Mouse (Mus musculus) frontal cortex, postnatal 25 days (tissue): ENCODE data around the gene Narfl.

Experiments
- DNase-seq, 2 experiments: peaks; one replicate each; pipeline ENCODE4 v3.0.0; 2022; ENCODE audit warnings: low spot score in 2 of 2

The Narfl gene

GRCm38 (mm10) chr17:25762591-25762990 lies 11.0 kb upstream of the Narfl start:
- DNase-seq: no peak

DNA sequence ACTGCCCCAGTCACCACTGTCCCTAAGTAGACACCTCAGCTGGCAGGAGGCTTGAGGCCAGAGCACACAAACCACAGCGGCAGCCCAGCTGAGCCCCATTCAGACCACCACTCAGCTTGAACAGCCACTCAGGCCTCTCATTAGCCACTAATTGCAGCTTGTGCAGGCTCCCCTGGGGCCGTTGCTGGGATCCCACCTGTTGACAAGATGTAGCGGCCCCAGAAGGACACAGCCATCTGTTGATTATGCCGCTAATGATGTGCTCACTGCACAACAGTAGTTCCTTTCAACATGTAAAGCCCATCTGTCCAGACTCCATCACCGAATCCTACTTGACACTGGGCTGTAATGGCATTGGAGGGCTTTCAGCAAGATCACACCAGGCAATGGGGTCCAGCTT lies 7.7 kb upstream of the Narfl start:
- no peak for DNase-seq

DNA sequence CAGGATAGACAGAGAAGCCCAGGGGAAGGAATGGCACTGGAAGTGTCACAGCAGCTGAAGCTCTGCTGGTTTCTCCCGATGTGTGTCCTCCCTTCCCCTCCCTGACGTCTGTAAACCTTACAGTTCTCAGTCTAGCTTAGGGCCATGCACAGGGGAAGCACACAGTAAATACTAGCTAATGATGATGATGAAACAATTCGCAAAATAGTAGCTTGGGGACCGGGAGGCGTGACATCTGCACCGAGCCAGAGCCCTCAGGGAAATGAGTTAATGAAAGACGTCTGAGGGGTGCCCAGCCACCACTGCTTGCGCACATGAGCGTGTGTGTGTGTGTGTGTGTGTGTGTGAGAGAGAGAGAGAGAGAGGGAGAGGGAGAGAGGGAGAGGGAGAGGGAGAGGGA lies 4.2 kb upstream of the Narfl start:
- no peak for DNase-seq

- DNase-seq: no peak
Measured at GRCm38 (mm10) chr17:25775318-25776062, 1.9 kb downstream of the Narfl start.

DNA sequence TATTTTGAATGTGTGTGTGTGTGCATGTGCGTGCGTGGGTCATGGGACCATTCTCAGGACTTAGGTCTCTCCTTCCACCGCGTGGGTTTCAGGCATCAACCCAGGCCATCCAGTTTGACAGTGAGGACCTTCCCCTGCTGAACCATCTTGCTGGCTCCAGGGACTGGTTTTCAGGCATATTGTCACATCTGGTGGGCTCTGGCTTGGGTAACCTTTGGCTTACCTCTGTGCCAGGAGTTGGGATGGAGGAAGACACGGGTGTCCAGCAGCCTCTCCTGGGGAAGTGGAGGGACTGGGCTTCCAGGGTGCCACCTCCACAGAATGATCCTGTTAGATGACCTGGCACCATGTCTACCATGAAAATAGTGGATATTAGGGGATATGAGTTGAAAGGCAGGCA lies 4.4 kb downstream of the Narfl start:
- DNase-seq: no peak

DNA sequence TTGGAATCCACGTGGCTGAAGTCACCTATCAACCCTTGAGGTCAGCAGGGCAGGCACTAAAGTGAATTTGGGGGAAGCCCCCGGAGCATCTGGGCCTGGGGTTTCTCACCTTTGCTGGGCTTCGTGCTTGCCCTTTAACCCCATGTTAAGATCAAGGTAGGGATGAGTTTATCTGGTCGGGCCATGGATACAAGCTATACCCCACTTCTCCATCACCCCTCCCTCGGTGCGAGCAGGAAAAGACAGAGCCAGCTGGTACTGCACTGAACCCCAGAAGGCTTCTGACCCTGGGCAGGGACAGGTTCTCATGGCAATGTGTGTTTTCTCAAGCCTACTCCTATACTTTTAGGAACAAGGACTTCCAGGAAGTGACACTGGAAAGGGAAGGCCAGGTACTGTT lies 7.8 kb downstream of the Narfl start:
- no peak for DNase-seq

DNA sequence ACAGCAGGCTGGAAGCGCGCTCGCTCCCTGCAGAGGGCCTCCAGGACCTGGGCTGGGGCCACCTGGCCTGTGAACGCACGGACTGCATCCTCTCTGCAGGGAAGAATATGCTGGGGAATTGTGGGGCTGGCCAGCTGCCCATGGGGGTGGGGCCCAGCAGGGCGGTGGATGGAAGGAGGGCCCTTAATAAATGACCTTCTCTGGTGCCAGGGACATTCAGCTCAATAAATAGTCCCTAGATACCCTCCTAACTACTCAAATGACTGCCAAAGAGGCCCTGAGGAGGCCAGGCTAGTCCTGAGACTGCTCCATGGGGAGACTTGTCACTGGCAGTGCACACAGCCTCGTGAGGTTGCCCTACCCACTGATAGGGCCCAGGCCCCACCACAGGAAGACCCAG lies 9.5 kb downstream of the Narfl start:
- no peak for DNase-seq

DNA sequence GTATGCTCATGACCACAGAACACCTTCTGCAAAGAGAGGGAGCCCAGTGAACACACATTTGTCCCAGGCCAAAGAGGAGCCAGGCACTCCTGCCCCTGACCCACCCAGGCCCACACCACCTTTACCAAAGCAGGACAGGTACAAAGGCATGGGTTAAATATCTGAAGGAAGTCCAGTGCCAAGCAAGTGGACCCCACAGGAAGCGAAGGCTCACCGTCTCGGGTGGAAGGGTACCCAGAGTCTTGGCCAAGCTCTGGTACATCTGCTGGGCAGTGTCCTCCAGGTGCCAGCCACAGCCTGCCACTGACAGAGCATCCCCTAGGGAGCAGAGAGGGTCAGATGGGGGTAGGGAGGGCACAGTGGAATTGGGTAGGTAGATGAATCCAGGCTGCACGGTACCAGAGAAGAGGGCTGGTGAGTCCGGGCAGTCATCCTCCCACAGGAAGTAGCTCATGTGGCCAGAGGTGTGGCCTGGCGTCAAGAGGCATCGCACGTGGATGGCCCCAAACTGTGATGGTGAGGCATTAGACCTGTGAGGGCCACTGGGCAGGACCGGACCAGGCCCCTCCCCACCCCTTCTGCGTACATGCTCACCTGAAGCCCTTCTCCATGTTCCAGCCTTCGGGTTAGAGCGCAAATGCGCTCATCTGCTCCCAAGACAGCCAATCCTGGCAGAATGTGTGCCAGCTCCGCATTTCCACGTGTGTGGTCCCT lies 10.4 kb downstream of the Narfl start:
- DNase-seq: no peak

DNA sequence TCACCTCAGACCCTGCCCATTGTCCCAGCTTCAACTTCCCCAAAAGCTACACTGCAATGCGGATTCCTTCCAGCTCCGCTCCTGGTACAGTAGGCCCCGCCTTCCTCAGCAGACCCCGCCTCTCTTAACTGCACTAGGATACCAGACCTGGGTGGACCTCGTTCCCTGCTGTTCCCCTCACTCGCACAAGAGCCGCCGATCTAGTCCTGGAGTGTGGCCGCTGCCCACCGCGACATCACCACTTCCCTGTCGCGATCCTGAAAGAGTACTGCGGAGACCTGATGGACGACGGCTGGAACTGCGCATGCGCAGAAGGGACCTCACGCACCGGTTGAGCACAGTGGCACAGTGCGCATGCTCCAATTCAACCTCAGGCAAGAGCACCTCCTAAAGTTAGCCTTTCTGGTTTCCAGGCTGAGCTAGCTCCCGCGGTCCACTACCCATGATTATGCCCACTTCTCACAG lies 11.7 kb downstream of the Narfl start, which contains the start of gene Haghl:
Gene Haghl (minus strand): TSS at position 393 of the 465 bp plus-strand sequence.
- peak; percentile 93 to 98 for DNase-seq

- DNase-seq: no peak
Measured at GRCm38 (mm10) chr17:25786280-25786679, 12.7 kb downstream of the Narfl start, which contains the start of gene Ccdc78. Gene Ccdc78, plus strand, starts transcription at chr17:25786580.

GRCm38 (mm10) chr17:25786781-25787504 lies 13.4 kb downstream of the Narfl start:
- no peak for DNase-seq

- DNase-seq: no peak
Measured at GRCm38 (mm10) chr17:25791320-25791842, 17.8 kb downstream of the Narfl start.

- peak; percentile 78 to 80 for DNase-seq
Measured at GRCm38 (mm10) chr17:25791843-25792527, 18.4 kb downstream of the Narfl start.

DNA sequence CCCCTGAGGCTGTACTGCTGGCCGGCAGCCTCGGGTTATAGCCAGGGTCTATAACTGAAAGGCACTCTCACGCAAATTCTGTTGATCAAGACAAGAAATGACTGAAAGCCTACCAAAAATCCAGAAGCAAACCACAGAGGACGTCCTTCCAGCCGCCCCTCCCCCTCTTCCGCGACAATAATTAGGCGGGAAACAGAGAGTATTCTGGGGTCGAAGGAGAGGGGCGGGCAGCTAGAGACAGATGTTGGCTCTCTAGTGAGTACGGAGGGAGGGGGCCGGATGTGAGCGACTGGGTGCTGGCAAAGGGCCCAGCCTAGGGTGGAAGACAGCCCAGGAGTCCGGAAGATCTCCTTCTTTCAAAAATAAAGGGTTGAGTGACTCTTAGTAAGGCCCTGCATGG lies 19.0 kb downstream of the Narfl start, which contains the start of gene Fam173a:
Gene Fam173a (minus strand): TSS at position 287 of the 400 bp plus-strand sequence.
- peak in 1 of 2 experiments; percentile 63 for DNase-seq

DNA sequence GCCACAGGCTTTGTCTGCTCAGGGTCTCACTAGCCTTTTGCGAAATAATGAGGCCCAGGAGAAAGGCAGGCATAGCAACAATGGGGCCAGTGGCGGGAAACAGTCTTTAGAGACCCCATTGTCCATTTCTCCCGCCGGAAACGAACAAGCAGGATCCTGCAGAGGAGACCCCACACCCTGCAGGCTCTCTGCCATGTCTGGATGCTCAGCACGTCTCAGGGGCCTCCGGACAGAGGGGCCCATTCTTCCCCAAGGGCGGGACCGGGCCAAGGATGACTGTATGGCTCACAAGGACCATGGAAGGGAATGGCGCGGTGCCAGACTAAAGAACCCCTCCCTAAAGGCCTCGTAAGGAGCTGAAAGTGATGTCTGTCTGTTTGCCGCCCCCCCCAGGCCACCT lies 20.6 kb downstream of the Narfl start:
- no peak for DNase-seq

GRCm38 (mm10) chr17:25794998-25795397 lies 21.4 kb downstream of the Narfl start:
- no peak for DNase-seq

- DNase-seq: no peak
Measured at GRCm38 (mm10) chr17:25795609-25796092, 22.1 kb downstream of the Narfl start, which contains the start of gene AC134908.4. Gene AC134908.4, minus strand, starts transcription at chr17:25795659.

DNA sequence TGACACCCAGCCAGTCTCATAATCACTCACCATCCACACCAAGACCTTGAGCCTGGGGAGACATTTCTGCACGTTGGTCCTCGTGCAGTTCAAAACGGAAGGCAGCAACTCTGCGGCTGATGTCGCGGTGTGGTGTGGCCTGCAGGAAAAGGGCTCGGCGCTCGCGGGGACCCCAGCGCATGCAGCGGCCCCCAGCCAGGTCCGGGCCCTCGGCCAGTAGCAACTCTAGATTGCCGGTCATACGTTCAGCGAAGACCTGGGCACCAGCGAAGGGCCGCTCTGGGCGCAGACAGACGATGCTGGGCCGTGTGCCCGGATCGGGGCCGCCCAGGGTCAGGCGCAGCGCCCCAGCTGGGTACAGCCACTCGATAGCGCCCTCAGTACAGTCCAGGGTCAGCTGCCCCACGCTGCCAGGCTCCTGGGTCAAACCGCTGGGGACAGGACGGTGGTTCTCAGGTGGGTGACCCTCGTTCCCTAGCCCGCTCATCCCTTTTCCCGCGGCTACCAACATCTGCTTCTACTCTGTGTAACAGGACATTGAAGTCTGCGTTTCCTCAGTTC lies 22.7 kb downstream of the Narfl start:
- no peak for DNase-seq

GRCm38 (mm10) chr17:25796951-25797369 lies 23.4 kb downstream of the Narfl start, which contains the start of gene Metrn:
Gene Metrn, minus strand, starts transcription at chr17:25797136.
- peak in 1 of 2 experiments; percentile 64 for DNase-seq

DNA sequence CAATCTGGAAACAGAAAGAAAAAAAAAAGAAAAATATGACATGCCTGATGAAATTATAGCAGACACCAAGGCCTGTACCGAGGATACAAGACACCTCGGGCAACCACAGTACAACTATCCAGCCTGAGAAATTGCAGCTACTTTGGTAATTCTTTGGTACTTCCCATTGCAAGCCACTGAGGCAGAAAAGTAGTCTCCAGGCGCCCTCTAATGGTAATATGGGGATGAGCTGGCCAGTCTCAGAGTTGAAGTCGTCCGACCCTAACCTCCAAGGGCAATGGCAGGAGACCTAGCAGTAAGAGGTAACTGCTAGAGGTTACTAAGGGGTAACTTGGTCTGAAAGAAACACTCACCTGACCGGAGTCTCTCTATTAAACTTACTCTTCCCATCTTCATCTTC lies 27.5 kb downstream of the Narfl start:
- peak in 1 of 2 experiments; percentile 62 for DNase-seq
